Mouse (Mus musculus): ENCODE data around the gene Mapk9. TPM values are rescaled to one million over a fixed set of nuclear protein-coding genes. Genes with fewer than 3 reads are reported as not detected.
"Not testable (repeated sequence)": the region's sequence is repeated elsewhere in the genome, so short reads cannot be mapped to it uniquely, and the experiment has no call there.

The Mapk9 gene
- 10 to 100 TPM; 83.2 to 86.1 TPM for total RNA-seq (2021)
- long read RNA-seq, experiment 1, full-length matches to known transcripts, result 19 of 39 reads
- long read RNA-seq, experiment 1, partial matches to known transcripts, result 8 of 39 reads
- long read RNA-seq, experiment 1, other reads (novel, unspliced or antisense), result 12 of 39 reads
- long read RNA-seq, experiment 2, full-length matches to known transcripts, result 46 of 74 reads
- long read RNA-seq, experiment 2, partial matches to known transcripts, result 2 of 74 reads
- long read RNA-seq, experiment 2, other reads (novel, unspliced or antisense), result 26 of 74 reads

DNA sequence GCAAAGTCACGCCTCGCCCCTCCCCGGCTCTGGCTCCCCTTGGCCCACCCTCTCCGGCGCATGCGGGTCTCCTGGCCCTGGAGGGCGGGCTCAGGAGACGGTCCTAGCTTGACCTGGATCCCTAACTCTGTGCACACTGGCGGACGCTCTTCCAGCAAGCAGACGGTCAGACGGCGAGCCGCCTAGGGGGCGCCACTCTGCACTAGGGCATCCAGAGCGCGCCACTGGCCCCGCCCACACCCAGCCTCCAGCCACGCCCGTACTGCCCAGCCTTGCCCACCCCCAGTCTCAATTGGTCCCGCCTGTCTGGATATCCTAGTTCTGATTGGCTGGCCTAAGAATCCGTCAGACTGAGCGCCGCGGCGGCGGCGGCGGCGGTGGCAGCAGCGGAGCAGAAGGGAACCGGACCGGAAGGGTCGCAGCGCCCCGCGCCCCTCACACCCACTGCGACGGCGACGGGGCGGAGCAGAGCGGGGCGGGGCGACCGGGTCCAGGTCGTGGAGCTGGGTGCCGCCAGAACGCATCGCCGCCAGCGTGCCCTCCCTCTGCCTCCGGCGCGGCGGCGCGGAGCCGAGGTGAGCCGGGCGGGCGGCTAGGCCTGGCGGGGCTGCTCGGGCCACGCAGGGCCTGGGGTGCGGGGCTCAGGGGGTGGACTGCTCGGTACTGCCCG, at the start of gene Mapk9:
Mapk9 (plus strand) TSS at position 351 of the 670 bp plus-strand sequence.
- DNase-seq (ENCODE audit: low spot score in 2 of 2), result peak; percentile 96

DNA sequence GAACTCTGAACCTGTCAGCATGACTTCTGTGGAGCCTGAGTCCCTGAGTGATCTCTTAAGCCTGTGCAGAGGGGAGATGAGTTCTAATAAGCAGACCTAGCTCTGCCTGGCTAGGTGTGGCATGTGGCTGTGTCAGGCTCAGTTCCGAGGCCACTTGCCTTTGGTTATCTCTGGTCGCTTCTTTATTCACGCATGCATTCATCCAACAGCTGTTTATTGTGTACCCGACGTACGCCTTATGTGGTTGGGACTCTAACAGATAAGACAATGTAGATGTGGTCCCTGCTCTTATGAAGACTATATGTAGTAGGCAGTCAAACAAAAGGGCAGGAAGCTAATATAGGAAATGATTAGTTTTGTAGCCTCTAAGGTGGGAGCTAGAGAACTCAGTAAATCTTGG, 47.6 kb upstream of the Mapk9 start:
- no peak for DNase-seq (ENCODE audit: low spot score in 2 of 2)

DNA sequence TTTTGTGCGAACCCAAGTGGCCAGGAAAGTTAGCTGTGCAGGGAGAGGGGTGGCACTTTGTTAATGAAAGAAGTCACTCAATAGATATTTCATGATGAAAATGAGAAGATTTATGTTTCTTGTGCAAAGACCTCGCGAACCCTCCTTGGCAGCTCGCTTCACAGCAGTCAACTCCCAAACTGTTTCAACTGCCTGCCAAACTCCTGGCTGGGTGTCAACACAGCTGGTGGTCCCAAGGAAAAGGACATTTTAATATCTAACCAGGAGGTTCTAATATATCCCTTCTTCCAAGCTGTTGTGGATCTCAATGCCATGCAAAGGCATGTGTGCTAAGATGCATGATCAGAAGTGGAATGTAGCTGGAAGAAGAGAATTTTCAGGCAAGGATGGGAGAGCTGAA, 45.0 kb upstream of the Mapk9 start:
- DNase-seq (ENCODE audit: low spot score in 2 of 2), result no peak

DNA sequence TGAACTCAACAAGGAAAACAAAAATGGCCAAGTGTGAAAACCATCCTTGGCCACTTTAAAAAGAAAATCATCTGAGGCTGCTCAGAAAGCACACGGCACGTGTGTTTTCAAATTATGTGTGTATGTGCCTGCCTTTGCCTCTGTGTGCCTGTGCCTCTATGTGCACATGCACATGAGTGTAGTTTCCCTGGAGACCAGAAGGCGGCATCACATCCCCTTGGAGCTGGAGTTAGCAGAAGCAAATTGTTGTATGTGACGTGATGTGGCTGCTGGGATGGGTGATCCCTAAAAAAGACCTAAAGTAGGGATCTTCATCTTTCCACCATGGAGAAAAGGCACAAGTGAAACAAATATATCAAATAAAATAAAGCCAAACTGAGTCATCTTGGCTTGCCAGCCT, 42.8 kb upstream of the Mapk9 start:
- DNase-seq (ENCODE audit: low spot score in 2 of 2), result no peak

DNA sequence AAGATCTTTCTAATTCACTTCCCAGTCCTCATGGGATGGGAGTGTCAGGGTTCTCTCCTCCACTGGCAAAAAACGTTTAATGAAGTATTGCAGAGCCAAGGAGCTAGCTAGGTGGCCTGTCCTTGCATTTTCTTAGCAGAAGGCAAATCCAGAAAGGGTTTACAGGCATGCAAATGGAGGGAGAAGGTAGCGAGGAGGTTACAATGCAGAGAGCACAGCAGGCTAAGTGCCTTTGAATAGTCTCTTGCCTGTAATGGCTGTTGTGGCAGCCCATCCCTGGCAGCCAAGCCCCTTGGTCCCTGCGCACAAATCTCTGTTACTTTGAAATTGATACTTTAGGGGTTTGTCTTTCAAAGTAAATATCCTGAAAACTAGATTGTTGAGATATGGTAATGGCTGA, 40.3 kb upstream of the Mapk9 start:
- no peak for DNase-seq (ENCODE audit: low spot score in 2 of 2)

DNA sequence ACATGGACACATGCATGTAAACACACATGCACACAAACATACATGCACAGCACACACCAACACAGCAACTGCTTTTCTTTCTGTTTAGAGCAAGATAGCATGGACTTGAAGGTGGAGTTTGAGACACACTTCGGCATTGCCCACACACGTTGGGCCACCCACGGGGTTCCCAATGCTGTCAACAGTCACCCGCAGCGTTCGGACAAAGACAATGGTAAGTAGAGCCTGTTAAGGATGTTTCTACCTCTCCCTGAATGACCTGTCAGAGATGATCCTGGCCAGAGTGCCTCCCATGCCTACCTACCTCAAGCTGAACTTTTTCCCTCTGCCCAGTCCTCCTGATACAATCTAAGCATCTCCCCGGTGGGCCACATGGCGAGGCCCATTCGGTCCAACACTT, 37.6 kb upstream of the Mapk9 start:
- no peak for DNase-seq (ENCODE audit: low spot score in 2 of 2)

DNA sequence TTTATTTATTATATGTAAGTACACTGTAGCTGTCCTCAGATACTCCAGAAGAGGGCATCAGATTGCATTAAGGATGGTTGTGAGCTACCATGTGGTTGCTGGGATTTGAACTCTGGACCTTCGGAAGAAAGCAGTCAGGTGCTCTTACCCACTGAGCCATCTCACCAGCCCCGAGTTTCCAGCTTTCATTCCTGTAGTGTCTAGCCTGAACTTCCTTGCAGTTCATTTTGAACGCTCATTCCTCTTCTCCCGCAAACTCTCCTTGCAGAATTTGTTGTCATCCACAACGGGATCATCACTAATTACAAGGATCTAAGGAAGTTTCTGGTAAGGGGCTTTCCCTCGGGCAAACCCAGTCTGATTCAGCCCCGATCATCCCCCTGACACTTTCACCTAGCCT, 35.9 kb upstream of the Mapk9 start:
- not testable (repeated sequence) for DNase-seq (ENCODE audit: low spot score in 2 of 2)

DNA sequence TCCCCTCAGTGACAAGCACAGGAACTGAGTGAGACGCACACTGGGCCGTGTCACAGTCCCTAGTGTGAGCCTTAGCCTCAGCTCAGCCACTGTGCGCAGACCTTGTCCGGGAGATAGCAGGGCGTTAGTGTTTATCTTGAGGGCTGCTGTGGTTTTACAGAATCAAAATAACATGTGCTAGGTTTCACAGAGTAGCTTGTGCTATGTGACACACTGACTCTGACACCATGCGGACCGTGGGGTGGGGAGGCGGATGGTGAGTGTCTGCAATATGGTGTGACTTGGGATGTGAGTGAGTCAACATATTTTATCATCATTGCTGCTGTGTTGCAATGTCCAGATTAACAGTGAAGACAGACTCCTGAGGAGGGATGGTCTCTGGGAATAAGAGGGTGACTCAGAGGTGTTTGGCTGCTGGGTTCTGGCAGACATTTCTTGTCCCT, 35.4 kb upstream of the Mapk9 start:
- no peak for DNase-seq (ENCODE audit: low spot score in 2 of 2)

DNA sequence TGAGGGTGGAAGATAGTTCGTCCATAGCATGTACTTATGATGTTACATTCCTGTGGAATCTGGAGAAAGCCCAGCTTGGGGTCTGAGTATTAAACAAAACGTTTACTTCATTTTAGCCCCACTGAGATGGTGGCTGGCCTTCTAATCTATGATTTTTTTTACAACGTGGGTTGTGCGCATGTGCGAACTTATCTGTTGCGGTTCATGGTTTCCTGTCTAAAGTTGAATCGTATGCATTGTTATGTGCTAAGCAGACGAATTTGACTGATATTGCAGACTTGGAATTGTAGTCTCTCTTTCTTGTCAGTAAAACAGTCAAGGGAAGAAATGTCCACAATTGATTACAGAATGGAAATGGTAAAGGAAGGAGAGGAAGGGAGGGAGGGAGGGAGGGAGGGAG, 34.7 kb upstream of the Mapk9 start:
- DNase-seq (ENCODE audit: low spot score in 2 of 2), result no peak

DNA sequence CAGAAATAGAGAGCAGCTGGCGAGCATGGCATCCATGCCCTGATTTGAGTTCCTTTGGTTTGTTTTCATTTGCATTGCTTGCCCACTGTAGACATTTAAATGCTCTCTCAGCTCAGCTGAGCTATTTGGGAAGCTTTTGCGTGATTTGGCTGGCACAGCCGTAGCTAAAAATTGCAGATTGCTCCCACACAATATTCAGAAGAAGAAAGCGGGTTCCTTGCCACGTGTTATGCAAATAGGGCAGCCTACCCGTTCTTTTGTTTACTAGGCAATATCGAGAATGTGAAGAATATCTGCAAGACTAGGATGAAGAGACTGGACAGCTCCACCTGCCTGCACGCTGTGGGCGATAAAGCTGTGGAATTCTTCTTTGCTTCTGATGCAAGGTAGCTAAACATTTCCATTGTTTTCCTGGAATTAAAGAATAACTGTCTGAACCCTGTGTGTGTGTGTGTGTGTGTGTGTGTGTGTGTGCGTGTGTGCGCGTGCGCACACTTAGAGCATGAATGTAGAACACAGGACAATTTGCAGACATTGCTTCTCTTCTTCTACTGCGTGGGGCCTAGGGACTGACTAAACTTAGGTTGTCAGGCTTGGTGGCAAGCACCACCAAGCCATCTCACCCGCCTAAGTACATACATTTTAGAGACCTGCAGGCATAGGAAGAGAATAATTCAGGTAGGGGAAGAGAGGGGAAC, 27.5 kb upstream of the Mapk9 start:
- no peak for DNase-seq (ENCODE audit: low spot score in 2 of 2)

DNA sequence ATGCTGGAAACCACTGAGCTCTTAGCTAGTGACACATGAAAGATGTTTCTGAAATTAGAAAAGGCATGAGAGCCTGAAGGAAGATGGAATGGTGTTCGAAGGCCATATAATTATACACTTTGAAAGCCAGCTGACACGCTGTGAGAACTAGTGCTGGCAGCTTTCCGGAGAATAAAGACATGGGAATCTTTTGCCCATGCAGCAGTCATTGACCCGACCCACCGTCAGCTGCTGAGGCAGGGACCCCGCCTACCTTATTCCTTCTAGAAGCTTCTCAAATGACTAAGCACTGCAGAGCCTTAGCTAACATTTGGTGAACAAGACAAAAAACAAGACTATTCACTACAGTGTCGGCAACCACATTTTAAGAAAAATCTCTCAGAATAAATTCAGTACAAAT, 26.9 kb upstream of the Mapk9 start:
- DNase-seq (ENCODE audit: low spot score in 2 of 2), result no peak

DNA sequence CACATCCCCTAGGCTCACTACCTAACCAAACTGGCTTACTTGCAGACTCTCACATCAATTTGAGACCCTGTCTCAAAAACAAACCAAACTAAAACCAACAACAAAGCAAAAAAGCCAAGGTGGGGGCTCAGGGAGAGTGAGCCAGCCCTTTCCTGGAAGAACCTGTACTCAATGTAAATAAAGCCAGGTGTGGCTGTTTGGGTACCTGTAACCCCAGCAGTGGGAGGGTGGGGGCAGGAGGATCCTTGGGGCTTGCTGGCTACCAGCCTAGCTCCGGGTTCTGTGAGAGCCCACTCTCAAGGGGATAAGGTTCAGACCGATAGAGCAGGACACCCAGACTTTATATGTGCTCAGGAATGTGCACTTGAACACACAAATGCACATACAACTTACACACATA, 25.6 kb upstream of the Mapk9 start:
- DNase-seq (ENCODE audit: low spot score in 2 of 2), result no peak

DNA sequence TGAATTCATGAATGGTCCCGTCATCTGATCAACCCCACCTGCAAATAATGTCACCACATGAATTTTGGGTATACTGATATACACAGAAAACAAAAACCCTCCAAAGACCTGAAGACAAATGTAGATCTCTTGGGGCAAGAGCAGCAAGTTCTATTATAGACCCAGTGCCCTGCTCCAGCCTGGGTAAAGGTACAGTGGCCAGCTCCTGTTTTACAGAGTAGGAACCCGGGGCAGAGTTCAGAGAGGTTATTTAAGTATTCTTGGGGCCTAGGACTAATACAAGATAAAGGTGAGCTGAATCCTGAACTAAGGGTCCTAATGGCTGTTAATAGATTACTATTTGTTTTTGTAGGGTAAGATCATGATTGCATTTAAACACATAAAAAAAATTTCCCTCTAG, 25.0 kb upstream of the Mapk9 start:
- no peak for DNase-seq (ENCODE audit: low spot score in 2 of 2)

DNA sequence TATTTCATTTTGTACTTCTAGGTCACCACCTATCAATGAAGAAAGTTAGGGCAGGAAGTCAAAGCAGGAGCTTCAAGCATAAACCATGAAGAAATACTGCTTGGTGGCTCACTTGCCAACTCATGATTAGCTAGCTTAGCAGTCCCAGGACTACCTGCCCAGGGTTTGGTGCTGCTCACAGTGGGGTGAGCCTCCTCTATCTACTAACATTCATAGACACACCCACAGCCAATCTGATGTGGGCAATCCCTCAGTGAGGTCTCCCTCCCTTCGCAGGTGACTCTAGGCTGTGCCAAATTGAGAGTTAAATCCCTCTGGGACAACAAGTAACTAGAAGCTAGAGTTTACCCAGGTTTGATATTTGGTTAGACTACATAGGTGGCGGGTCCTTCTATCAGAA, 24.2 kb upstream of the Mapk9 start:
- no peak for DNase-seq (ENCODE audit: low spot score in 2 of 2)

DNA sequence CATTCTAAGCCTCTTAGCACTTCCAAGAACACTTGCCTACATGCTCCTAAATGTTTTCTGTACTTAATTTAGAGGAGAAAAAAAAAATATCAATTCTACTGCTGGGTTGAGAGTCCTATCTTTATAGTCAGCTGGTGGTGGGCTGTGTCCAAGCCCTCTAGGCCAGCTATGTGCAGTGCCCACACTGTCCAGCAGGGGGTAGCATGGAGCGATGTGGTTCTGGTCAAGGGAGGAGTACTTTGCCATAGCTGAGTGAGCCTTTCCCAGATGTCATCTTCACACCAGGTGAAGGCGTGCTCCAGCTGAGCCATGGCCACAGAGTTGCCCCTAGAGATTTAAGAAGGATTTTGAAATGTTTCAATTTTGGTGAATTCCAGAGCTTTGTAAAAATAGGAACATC, 21.7 kb upstream of the Mapk9 start:
- DNase-seq (ENCODE audit: low spot score in 2 of 2), result peak; percentile 26 to 66

DNA sequence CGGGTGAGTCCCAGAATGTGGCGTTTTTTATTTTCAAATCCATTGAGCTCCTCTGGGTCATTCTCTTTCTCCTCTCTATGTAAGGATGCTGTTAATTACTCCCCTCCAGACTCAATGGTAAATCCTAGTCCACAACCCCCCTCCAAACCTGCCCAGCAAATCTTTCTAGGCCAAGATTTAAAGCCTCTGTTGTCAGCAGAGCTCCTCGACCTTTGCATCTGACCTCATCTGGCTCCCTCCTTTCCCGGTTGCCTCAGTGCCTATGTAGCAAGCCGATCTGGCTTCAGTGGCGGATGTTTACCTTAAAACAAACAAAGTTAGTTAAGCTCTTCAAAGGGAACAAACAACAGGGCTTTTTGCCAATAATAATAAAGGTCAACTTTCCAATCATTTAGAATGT, 19.3 kb upstream of the Mapk9 start:
- DNase-seq (ENCODE audit: low spot score in 2 of 2), result no peak

DNA sequence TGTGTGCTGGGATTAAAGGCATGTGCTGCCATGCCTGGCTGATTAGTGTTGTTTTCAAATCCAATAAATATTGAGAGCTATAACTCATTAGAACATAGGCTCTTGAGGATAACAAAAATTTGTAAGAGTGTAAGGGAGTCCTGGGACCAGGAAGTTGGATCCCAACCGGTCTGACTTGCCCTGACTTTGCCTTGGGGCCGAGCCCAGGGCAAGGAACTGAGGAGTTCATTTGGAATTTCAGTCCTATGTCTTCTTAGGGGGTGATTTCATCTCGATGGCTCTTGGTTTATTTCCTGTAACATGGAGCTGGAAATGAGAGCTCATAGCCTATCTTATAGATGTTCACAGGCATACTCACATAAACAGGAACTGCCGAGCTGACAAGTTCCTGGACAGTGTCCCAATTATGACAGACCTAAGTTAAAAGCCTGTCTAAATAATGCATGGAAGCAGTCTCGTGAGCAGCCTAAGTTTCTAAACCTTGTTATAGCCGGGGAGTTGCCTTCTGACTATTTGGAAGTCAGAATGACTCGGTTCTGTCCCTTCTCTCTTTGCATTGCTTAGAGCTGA, 17.3 kb upstream of the Mapk9 start:
- no peak for DNase-seq (ENCODE audit: low spot score in 2 of 2)

DNA sequence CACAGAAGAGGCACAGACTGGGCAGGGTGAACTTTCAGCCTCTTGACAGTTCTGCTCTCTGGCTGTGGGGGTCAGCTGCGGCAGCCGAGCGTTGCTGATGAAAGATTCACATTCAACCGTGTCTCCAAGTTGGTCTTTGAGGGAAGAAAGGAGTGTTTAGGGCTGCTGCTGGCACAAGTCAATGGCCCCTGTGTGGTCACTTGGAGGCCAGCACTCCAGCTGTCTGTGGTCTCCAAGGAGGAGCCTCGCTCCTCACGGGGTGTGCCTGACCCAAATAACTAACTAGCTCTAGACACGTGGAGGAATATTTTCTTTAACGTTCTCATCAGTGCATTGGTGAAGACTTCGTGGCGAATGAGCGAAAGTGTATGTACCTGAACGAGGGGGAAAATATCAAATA, 14.6 kb upstream of the Mapk9 start:
- no peak for DNase-seq (ENCODE audit: low spot score in 2 of 2)

DNA sequence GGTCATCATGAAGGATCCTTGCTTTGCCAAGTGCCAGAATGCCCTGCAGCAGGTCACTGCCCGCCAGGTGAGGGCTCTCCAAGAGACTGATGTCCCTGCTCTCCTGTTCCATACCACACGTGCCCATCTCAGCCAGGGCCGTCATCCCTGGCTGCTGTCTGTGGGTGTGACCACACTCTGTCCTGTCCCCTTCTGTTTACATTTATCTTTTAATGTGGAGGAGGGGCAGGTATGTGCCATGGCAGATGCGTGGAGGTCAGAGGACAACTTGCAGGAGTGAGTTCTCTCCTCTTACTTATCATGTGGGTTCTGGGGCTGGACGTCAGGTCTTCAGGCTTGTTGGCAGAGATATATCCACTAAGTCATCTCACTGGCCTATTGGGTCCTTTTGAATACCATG, 13.6 kb upstream of the Mapk9 start:
- DNase-seq (ENCODE audit: low spot score in 2 of 2), result no peak

DNA sequence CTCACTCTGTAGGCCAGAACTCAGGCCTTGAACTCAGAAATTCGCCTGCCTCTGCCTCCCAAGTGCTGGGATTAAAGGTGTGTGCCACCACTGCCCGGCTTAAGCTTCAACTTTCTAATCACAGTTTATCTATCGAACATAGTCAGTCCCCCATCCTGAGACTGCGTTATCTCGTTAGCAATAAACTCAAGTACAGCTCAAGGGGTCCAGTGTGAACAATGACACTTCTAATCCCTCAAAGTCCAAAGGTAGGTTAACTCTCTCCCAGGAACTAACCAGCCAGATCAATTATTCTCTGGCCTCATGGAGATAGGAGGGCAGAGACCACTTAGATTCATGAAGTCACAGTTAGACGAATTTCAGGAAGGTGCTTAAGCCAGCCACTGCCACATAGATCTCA, 12.3 kb upstream of the Mapk9 start:
- no peak for DNase-seq (ENCODE audit: low spot score in 2 of 2)

DNA sequence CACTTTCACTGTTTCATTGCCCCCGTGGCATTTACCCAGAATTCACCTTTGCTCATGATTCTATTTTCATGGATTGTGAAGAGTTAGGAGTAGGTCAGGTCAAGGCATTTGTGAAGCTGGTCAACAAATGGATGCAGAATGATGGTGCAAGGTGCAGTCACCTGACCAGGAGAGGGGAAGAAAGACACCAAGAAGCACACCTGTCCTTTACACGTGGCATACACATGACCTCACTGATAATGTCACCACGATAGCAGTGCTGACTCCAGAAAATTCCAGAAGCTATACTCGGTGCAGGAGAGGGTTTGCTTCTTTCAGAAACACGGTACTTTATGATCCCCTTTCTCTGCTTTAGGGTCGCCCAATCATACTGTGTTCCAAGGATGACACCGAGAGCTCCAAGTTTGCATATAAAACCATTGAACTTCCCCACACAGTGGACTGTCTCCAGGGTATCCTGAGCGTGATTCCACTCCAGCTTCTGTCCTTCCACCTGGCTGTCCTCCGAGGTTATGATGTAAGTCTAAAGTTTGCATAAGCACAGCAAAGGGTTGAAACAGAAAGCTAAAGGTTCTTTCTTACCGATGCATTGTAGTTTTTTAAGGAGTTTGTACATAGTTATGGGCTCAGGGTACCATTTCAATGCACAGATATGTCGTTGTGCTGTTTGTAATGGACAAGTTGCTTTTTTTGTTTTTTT, 11.1 kb upstream of the Mapk9 start:
- DNase-seq (ENCODE audit: low spot score in 2 of 2), result no peak

All from adrenal gland, postnatal 4 days (tissue).